Mouse (Mus musculus): Measurements from ENCODE around the gene Ube2r2. TPM values are rescaled to one million over a fixed set of nuclear protein-coding genes. Genes with fewer than 3 reads are reported as not detected.

Ube2r2 gene
- 83.4 to 97.4 TPM (median 91.0 TPM) in 4 replicates for total RNA-seq (2023; ENCODE audit: inconsistent age)

DNA sequence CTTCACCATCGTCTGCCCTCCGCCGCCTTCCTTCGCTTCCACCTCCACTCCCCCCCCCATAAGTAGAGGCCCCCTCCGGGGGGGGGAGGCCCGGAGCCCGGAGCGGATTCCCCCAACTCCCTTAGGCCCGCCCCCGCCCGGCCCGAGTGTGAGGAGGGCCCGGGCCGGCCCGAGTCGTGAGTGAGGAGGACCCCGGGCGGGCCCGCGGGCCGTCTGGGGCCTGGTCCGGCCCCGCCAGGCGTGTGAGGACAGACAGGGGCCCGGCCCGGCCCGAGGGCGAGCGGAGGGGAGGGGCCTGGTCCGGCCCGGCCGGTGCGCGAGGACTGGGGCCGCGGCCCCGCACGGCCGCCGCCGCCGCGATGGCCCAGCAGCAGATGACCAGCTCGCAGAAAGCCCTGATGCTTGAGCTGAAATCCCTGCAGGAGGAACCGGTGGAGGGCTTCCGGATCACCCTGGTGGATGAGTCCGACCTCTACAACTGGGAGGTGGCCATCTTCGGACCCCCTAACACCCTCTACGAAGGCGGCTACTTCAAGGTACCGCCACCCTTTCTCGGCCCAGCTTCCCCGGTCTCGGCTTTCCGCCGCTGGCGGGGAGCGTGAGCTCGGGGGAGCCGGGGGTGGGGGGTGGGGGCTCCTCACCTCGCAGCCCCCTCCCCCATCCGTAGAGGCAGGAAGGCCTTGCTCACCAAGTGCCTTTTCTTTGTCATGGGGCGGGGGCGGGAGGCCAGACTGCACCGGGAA is at the start of gene Ube2r2:
TSS of gene Ube2r2 (plus strand) at position 33 of the 743 bp plus-strand sequence.

GRCm38 (mm10) chr4:41097871-41098576 is 37.5 kb upstream of the Ube2r2 start, which contains the start of gene Aqp3:
Aqp3 (minus strand) TSS chr4:41098183.

GRCm38 (mm10) chr4:41124180-41124951 is 11.2 kb upstream of the Ube2r2 start, which contains the start of gene Nol6:
Nol6 (minus strand) TSS chr4:41124455.

Other genes starting within 250 kb of the Ube2r2 start
- not detected in 4 replicates for gene Spink4, start 215.7 kb upstream of the Ube2r2 start, total RNA-seq (2023; ENCODE audit: inconsistent age)
- 67.1 to 76.2 TPM (median 69.8 TPM) in 4 replicates for gene Bag1, start 187.4 kb upstream of the Ube2r2 start, total RNA-seq (2023; ENCODE audit: inconsistent age)
- gene Chmp5, start 187.3 kb upstream of the Ube2r2 start, total RNA-seq (2023; ENCODE audit: inconsistent age), result 39.0 to 41.9 TPM (median 41.0 TPM) in 4 replicates
- 88.4 to 105 TPM (median 96.2 TPM) in 4 replicates for gene Nfx1, start 164.8 kb upstream of the Ube2r2 start, total RNA-seq (2023; ENCODE audit: inconsistent age)
- gene Aqp7, start 87.6 kb upstream of the Ube2r2 start, total RNA-seq (2023; ENCODE audit: inconsistent age), result not detected in 4 replicates
- gene Aqp3, start 37.6 kb upstream of the Ube2r2 start, total RNA-seq (2023; ENCODE audit: inconsistent age), result 0.96 to 2.1 TPM (median 1.0 TPM) in 3 of 4 replicates, not detected in the other
- 56.9 to 65.9 TPM (median 59.5 TPM) in 4 replicates for gene Nol6, start 11.3 kb upstream of the Ube2r2 start, total RNA-seq (2023; ENCODE audit: inconsistent age)
- gene Ubap2, start 139.4 kb downstream of the Ube2r2 start, total RNA-seq (2023; ENCODE audit: inconsistent age), result 51.9 to 63.1 TPM (median 58.3 TPM) in 4 replicates
- 40.3 to 44.5 TPM (median 42.0 TPM) in 4 replicates for gene Dcaf12, start 179.1 kb downstream of the Ube2r2 start, total RNA-seq (2023; ENCODE audit: inconsistent age)
- 45.4 to 54.3 TPM (median 51.5 TPM) in 4 replicates for gene Ubap1, start 213.3 kb downstream of the Ube2r2 start, total RNA-seq (2023; ENCODE audit: inconsistent age)